Mouse (Mus musculus) cerebral cortex, adult 2 months (tissue): ENCODE data around the gene Gm572.

Experiments used
- WGBS: fragments of 180-500 bp; shearing (Covaris S2); methylation state at CpG from one replicate; pipeline ENCODE4 v1.1.7; 2018; 5-methylcytosine and 5-hydroxymethylcytosine counted together

Gene Gm572

DNA sequence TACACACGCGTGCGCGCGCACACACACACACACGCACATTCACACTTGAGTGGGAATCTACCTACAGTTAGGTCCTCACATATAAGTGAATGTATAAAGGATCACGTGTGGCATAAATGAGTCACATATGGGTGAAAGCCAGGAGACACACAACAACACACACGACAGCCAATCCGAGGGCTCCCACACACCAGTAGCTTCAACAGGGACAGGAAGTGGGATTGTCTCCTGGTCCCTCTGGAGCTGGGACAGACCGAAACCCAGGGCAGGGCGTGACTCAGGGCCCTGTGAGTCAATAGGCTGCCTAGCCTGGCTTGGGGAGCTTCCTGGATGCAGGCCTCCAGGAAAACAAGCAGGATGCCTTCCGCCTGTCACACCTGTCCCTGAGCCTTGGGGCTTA, 71.6 kb downstream of the Gm572 start:
- WGBS, result 81% methylated on average over 12 of the region's 12 CpGs

DNA sequence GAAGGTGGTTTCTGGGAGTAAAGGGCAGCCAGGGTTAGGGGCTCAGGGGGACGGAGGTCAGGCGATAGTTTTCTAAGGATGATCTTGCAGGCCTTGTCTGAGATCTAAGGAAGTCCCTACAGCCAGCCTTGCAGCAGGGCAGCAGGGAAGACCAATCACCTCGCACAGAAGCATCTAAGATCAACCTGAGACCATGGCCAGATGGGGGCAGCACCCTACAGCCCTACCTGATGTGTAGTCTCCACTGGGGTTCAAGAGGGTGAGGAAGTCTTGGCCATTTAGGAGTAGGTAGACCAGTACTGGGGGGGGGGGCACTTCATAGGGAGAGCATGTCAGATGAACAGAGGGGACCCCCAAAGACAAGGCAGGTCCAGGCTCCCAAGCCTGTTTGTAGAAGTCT, 72.3 kb downstream of the Gm572 start:
- 65% methylated on average over 3 of the region's 3 CpGs for WGBS
